Mouse (Mus musculus) cerebellum, postnatal 36 days (tissue): ENCODE data around the gene Fam151b.
A peak's percentile ranks its signal among the peaks of the same experiment; 100 is the strongest.

Experiments used
- DNase-seq, 2 experiments: peaks; one replicate each; pipeline ENCODE4 v3.0.0; 2021 to 2022; ENCODE audit warnings: mixed read lengths in 2 of 2

Fam151b gene

GRCm38 (mm10) chr13:92483852-92484463, at the start of gene Fam151b:
Gene Fam151b (minus strand): TSS chr13:92484015.
- peak; percentile 92 to 93 for DNase-seq

- DNase-seq: no peak
Observed at GRCm38 (mm10) chr13:92532216-92532615, 48.4 kb upstream of the Fam151b start.

- DNase-seq: no peak
Observed at GRCm38 (mm10) chr13:92531237-92531636, 47.4 kb upstream of the Fam151b start.

- peak; percentile 99 for DNase-seq
Observed at GRCm38 (mm10) chr13:92530721-92531211, 47.0 kb upstream of the Fam151b start, which contains the start of gene Zfyve16. Gene Zfyve16 (minus strand): TSS chr13:92530868.

GRCm38 (mm10) chr13:92529828-92530720, 46.3 kb upstream of the Fam151b start:
- DNase-seq: no peak

- DNase-seq: no peak
Observed at GRCm38 (mm10) chr13:92523178-92523813, 39.5 kb upstream of the Fam151b start.

- no peak for DNase-seq
Observed at GRCm38 (mm10) chr13:92504871-92505270, 21.1 kb upstream of the Fam151b start.

- DNase-seq: no peak
Observed at GRCm38 (mm10) chr13:92491923-92492322, 8.1 kb upstream of the Fam151b start.

- no peak for DNase-seq
Observed at GRCm38 (mm10) chr13:92490817-92491216, 7.0 kb upstream of the Fam151b start.

- DNase-seq: peak; percentile 31 to 40
Observed at GRCm38 (mm10) chr13:92483348-92483747, 467 bp downstream of the Fam151b start.

- DNase-seq: no peak
Observed at GRCm38 (mm10) chr13:92470151-92470550, 13.7 kb downstream of the Fam151b start.

- no peak for DNase-seq
Observed at GRCm38 (mm10) chr13:92469381-92469780, 14.4 kb downstream of the Fam151b start.

- DNase-seq: no peak
Observed at GRCm38 (mm10) chr13:92467891-92468290, 15.9 kb downstream of the Fam151b start.

GRCm38 (mm10) chr13:92464698-92465097, 19.1 kb downstream of the Fam151b start:
- no peak for DNase-seq

GRCm38 (mm10) chr13:92446872-92447271, 36.9 kb downstream of the Fam151b start:
- DNase-seq: no peak

- DNase-seq: no peak
Observed at GRCm38 (mm10) chr13:92440286-92440685, 43.5 kb downstream of the Fam151b start.

- DNase-seq: no peak
Observed at GRCm38 (mm10) chr13:92438656-92439055, 45.2 kb downstream of the Fam151b start.

- DNase-seq: peak in 1 of 2 experiments; percentile 9
Observed at GRCm38 (mm10) chr13:92427351-92427855, 56.4 kb downstream of the Fam151b start.

- peak; percentile 45 to 49 for DNase-seq
Observed at GRCm38 (mm10) chr13:92426294-92427051, 57.3 kb downstream of the Fam151b start.

- DNase-seq: peak; percentile 86 to 91
Observed at GRCm38 (mm10) chr13:92425758-92426264, 58.0 kb downstream of the Fam151b start, which contains the start of gene Ankrd34b. Gene Ankrd34b (plus strand): TSS chr13:92425896.

- no peak for DNase-seq
Observed at GRCm38 (mm10) chr13:92423711-92424110, 60.1 kb downstream of the Fam151b start.

GRCm38 (mm10) chr13:92419630-92420029, 64.2 kb downstream of the Fam151b start:
- DNase-seq: no peak
